In genomic region chr19:11486599-11486998, GRCm38 (mm10) we compare ENCODE assay signal across 23 mouse cellular contexts. TPM values are rescaled to one million over a fixed set of nuclear protein-coding genes. Genes with fewer than 3 reads are reported as not detected.
"Had no signal": no experiment of that assay in that cellular context is flagged by ENCODE, and none has a peak within 500 bp of the region (broad histone marks: within the 10 kb centered on the region; RNA-seq: fewer than 3 reads in every experiment).

No protein-coding gene starts in this region.

- H3K4me1 ChIP-seq: liver, embryonic 13.5 days; midbrain, embryonic 12.5 days had no signal

- H3K36me3 ChIP-seq: liver, embryonic 13.5 days; midbrain, embryonic 12.5 days had no signal

- H3K9ac ChIP-seq: liver, embryonic 13.5 days; midbrain, embryonic 12.5 days had no signal

- DNase-seq: kidney, adult 2 months; kidney, postnatal 25 days; liver, embryonic 13.5 days; lung, adult 2 months; lung, postnatal 14 days; lung, postnatal 4 days; thymus, adult 18-20 months; thymus, postnatal 36 days had no signal

- H3K27me3 ChIP-seq: liver, embryonic 13.5 days; midbrain, embryonic 12.5 days had no signal

- H3K4me3 ChIP-seq: liver, embryonic 13.5 days; midbrain, embryonic 12.5 days; myocyte had no signal

- ATAC-seq: intestine, postnatal 0 days; midbrain, embryonic 16.5 days had no signal

- H3K4me2 ChIP-seq: liver, embryonic 13.5 days; midbrain, embryonic 12.5 days had no signal

- H3K27ac ChIP-seq: kidney, postnatal 0 days; liver, embryonic 13.5 days; midbrain, embryonic 12.5 days had no signal

- H3K9me3 ChIP-seq: liver, embryonic 13.5 days; midbrain, embryonic 12.5 days had no signal

RNA-seq across cellular contexts. Expression of gene Gm8369, which starts 0.9 kb away (rescaled TPM):
- polyA plus RNA-seq: kidney, embryonic 14.5 days; kidney, postnatal 0 days; limb, embryonic 11.5 days; liver, embryonic 13.5 days; lung, embryonic 16.5 days; midbrain, embryonic 12.5 days; midbrain, embryonic 16.5 days; myocyte; neural tube, embryonic 11.5 days; neural tube, embryonic 14.5 days had no signal

RNA-seq across cellular contexts. Expression of gene Ms4a6c, which starts 17.4 kb away (rescaled TPM):
- polyA plus RNA-seq: myocyte had no signal

RNA-seq across cellular contexts. Expression of gene Ms4a6b, which starts 29.7 kb away (rescaled TPM):
- polyA plus RNA-seq: myocyte had no signal

RNA-seq across cellular contexts. Expression of gene Ms4a4b, which starts 43.2 kb away (rescaled TPM):
- total RNA-seq: layer of hippocampus, postnatal 14 days; left cerebral cortex, postnatal 10 days; left cerebral cortex, postnatal 36 days had no signal
- polyA plus RNA-seq: kidney, embryonic 14.5 days; limb, embryonic 11.5 days; midbrain, embryonic 12.5 days; midbrain, embryonic 16.5 days; myocyte; neural tube, embryonic 11.5 days; neural tube, embryonic 14.5 days had no signal

RNA-seq across cellular contexts. Expression of gene Ms4a4d, which starts 50.0 kb away (rescaled TPM):
- total RNA-seq: layer of hippocampus, postnatal 14 days; left cerebral cortex, postnatal 10 days; left cerebral cortex, postnatal 36 days; megakaryocyte progenitor cell, adult 5-6 weeks; monocyte, adult 5-6 weeks had no signal
- polyA plus RNA-seq: midbrain, embryonic 12.5 days; midbrain, embryonic 16.5 days had no signal
